Mouse (Mus musculus) small intestine, adult 2 months (tissue): ENCODE measurements around the gene Dhrs3. TPM values are rescaled to one million over a fixed set of nuclear protein-coding genes. Genes with fewer than 3 reads are reported as not detected.
A peak's percentile ranks its signal among the peaks of the same experiment; 100 is the strongest.

ENCODE experiments used
- H3K27ac ChIP-seq: fragments of 200-500 bp; 2 replicates; pipeline ENCODE4 v1.5.1; 2012; ENCODE audit warnings: low read depth, low read length, control low read depth, inconsistent platforms; ENCODE audit not compliant: insufficient read depth
- H3K27me3 ChIP-seq: fragments of 200-500 bp; 2 replicates; pipeline ENCODE4 v1.6.1; 2012; ENCODE audit warnings: mild to moderate bottlenecking, moderate library complexity, low read length, inconsistent platforms; ENCODE audit not compliant: control insufficient read depth, insufficient read depth
- H3K36me3 ChIP-seq: fragments of 200-500 bp; 2 replicates; pipeline ENCODE4 v1.6.1; 2012; ENCODE audit warnings: mild to moderate bottlenecking, low read length, control low read depth, inconsistent platforms; ENCODE audit not compliant: control insufficient read depth, insufficient read depth
- H3K4me1 ChIP-seq: fragments of 200-500 bp; 2 replicates; pipeline ENCODE4 v1.6.1; 2012; ENCODE audit warnings: low read length, inconsistent platforms, mixed read lengths; ENCODE audit not compliant: control insufficient read depth, insufficient read depth, insufficient read length
- H3K4me3 ChIP-seq: fragments of 200-500 bp; 2 replicates; pipeline ENCODE4 v1.5.1; 2012; ENCODE audit warnings: low read depth, mild to moderate bottlenecking, control low read depth, inconsistent platforms, low read length, moderate library complexity
- CTCF ChIP-seq: fragments of 200-500 bp; IDR thresholded peaks from 2 replicates; pipeline ENCODE4 v1.5.1; 2012; ENCODE audit warnings: low read depth, mild to moderate bottlenecking, control low read depth, inconsistent platforms, low read length, moderate library complexity, mixed read lengths; ENCODE audit not compliant: insufficient replicate concordance, insufficient read length; ENCODE audit errors: extremely low read depth
- POLR2A ChIP-seq: fragments of 200-500 bp; IDR thresholded peaks from 2 replicates; pipeline ENCODE4 v1.6.1; 2012; ENCODE audit warnings: low read depth, mild to moderate bottlenecking, control low read depth, inconsistent platforms, low read length, moderate library complexity
- WGBS: fragments of 180-500 bp; shearing (Covaris S2); methylation state at CpG from one replicate; pipeline ENCODE4 v1.1.7; 2018; 5-methylcytosine and 5-hydroxymethylcytosine counted together
- polyA plus RNA-seq: library from polyadenylated mRNA; depleted of rRNA; stranded (reverse); fragments of >200 nt; gene quantifications from 2 replicates; pipeline ENCODE4 v1.2.3, GENCODE M21; 2012; rRNA removed

The Dhrs3 gene
- 30.7 and 71.2 TPM in 2 replicates for polyA plus RNA-seq

DNA sequence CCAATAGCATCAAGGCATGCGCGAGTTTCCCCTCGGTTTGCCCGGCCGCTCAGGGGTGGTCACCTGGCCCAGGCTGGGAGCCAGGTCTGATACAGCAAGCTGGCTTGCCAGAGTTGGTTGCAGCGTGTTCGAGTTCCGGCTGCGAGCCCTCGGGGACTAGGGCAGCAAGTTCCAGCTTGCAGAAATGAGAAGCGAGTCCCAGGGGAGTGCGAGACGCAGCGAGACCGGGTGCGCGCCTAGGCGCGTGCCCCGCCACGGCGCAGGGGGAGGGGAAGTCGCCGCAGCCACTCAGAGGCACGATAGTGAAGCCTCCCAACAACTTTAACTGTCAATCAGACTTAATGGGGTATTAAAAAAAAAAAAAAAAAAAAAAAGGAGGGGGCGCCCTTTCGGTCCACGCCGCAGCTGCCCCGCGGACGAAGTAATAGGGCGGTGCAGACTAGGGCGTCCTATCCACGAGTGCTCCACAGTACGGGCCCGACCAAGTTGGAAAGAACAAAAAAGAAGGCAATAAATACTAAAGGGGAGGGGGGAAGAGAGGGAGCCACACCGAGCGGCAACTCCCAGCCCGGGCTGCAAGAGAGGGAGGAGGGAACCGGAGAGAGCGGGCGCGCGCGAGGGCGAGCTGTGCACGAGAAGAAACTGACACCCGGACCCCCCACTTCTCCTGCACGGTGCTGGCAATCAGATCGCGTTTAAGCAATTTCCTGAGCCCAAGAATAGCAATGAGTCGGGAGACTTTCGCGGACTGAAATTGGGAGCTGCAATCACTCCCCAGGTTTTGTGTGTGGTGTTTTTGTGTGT is at the start of gene Dhrs3:
Gene Dhrs3 (plus strand): TSS at position 695 of the 804 bp plus-strand sequence.
- WGBS, result 1% methylated on average over 55 of the region's 55 CpGs
- TF ChIP-seq CTCF (no peak), POLR2A (peak; percentile 39; the same call in 1 of the 2 replicates)
- Histone ChIP-seq H3K36me3 (no peaks in the 10 kb centered on the region), H3K27me3 (no peaks in the 10 kb centered on the region), H3K4me1 (peaks cover 36% of the 10 kb centered on the region), H3K27ac (peak within 1 kb of the TSS; percentile 97), H3K4me3 (peak within 1 kb of the TSS; percentile 98)

DNA sequence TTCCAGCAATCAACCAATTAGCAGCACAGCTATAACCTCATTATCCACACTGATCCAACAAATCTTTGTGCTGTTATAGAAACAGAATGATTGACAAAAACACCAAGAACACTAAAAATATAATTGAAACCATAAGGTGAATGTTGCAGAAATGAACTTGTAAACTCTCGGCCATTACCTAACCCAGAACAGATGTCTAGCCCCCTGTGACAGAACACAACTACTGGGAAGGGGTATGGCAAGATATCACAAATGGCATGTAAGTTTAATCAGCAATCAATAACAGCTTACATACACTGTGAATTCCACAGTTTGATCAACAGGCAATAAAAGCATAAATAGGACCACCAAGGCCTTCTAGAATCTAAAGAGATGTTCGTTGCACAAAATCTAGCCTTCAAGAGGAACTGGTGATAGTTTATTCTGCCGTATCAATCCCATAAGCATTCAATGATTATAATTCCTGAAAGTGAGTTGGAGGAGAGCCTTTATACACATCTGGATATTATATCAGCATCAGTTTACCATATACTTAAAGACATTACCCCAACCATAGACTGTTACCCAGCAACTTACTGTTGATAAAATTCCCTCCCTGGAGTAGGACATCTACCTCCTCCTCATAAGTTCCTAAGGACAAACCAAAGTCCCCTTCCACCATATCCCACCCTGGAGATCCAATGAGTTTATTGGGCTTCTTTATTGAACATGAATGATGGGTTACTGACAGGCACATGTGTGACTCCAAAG is 30.7 kb upstream of the Dhrs3 start:
- no peaks in the 10 kb centered on the region for H3K27me3 ChIP-seq
- H3K4me1 ChIP-seq, result no peaks in the 10 kb centered on the region
- TF ChIP-seq CTCF, result no peak
- TF ChIP-seq POLR2A, result no peak
- 89% methylated on average over 3 of the region's 3 CpGs for WGBS
- H3K4me3 ChIP-seq, result no peak overlapping the region
- no peaks in the 10 kb centered on the region for H3K36me3 ChIP-seq
- no peak overlapping the region for H3K27ac ChIP-seq

GRCm38 (mm10) chr4:144867926-144868325 is 24.7 kb upstream of the Dhrs3 start:
- H3K27me3 ChIP-seq, result no peaks in the 10 kb centered on the region
- H3K4me3 ChIP-seq, result no peak overlapping the region
- no peaks in the 10 kb centered on the region for H3K36me3 ChIP-seq
- no peaks in the 10 kb centered on the region for H3K4me1 ChIP-seq
- TF ChIP-seq POLR2A (no peak), CTCF (no peak)
- no peak overlapping the region for H3K27ac ChIP-seq
- 88% methylated on average over 5 of the region's 5 CpGs for WGBS

DNA sequence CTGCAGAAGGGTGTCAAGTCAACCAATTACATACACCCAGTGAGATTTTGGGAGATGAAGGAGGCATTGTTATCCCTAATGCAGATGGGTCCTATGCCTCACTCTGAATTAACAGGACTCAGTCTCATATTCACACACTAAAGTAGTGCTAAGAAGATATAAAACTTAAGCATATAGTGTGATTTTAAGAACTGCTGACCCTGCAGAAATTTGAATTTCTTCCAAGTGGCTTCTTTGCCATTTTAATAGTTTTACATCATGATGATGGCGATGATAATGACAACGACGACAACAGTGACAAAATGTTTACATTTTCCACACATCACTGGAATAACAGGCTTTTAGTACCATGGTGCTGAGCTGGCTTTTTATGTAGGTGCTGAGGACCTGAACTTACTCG is 24.0 kb upstream of the Dhrs3 start:
- TF ChIP-seq POLR2A, result no peak
- no peak for TF ChIP-seq CTCF
- H3K4me1 ChIP-seq, result no peaks in the 10 kb centered on the region
- WGBS, result 82% methylated on average over 4 of the region's 4 CpGs

GRCm38 (mm10) chr4:144872905-144873304 is 19.7 kb upstream of the Dhrs3 start:
- 17% methylated on average over 6 of the region's 6 CpGs for WGBS
- Histone ChIP-seq H3K27me3 (no peaks in the 10 kb centered on the region), H3K4me3 (no peak overlapping the region), H3K36me3 (no peaks in the 10 kb centered on the region), H3K27ac (no peak overlapping the region), H3K4me1 (no peaks in the 10 kb centered on the region)
- TF ChIP-seq CTCF (no peak), POLR2A (no peak)

More for the DNA sequence above, 24.0 kb upstream of the Dhrs3 start:
- Histone ChIP-seq H3K27me3 (no peaks in the 10 kb centered on the region), H3K4me3 (no peak overlapping the region), H3K27ac (no peak overlapping the region), H3K36me3 (no peaks in the 10 kb centered on the region)

DNA sequence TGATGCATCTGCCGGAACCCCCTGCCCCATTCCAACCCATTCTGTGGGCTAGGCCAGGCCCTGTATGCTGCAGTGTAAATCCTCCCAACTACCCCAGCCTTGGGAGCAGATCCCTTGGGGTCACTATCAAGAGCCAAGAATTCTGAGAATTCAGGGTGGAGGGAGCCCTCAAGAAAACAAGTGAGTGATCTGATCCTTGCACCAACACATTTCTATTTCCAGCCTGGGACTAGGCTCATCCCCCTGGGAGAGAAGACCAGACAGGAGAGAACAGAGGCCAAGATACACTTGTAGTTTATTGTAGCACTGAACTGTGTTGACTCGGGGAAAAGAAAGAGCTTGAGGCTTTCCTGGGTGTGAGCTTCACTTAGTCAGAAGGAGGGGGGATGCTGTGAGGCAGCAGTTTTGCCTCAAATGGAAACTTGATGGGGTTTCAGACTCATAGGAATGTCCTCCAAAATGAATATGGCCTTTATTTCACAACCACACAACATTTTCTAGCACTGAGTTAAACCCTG is 17.0 kb upstream of the Dhrs3 start:
- H3K4me3 ChIP-seq, result no peak overlapping the region
- no peak overlapping the region for H3K27ac ChIP-seq
- H3K36me3 ChIP-seq, result no peaks in the 10 kb centered on the region
- TF ChIP-seq CTCF, result no peak
- TF ChIP-seq POLR2A, result no peak
- 83% methylated on average over 2 of the region's 2 CpGs for WGBS
- no peaks in the 10 kb centered on the region for H3K4me1 ChIP-seq
- no peaks in the 10 kb centered on the region for H3K27me3 ChIP-seq

DNA sequence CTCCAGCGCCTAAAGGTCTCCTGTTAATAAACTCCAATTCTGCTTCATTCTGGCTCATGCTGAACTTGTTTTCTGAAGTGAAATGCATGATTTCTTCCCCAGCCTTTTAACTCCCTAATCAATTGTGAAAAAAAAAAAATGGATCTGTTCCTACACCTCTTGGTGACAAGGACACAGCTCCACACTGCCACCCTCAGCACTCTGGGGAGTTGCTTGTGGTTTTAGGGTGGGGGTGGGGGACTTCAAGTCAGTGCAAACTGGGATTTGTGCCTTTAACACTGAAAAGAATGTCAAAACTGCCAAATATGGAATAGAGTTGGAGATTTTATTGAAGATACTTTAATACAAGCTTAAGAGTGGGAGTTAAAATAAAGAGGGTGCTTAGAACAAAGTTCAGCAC is 13.1 kb upstream of the Dhrs3 start:
- Histone ChIP-seq H3K27ac (no peak overlapping the region), H3K27me3 (no peaks in the 10 kb centered on the region), H3K4me1 (no peaks in the 10 kb centered on the region), H3K4me3 (no peak overlapping the region), H3K36me3 (no peaks in the 10 kb centered on the region)
- 83% methylated on average over 1 of the region's 1 CpGs for WGBS
- no peak for TF ChIP-seq POLR2A
